Mouse (Mus musculus) kidney, postnatal 0 days (tissue): Measurements from ENCODE around the gene Prkn. TPM values are rescaled to one million over a fixed set of nuclear protein-coding genes. Genes with fewer than 3 reads are reported as not detected.

Experiments
- ATAC-seq: fragments of 200-750 bp; cut with Nextera tagmentation; replicated peaks from 2 replicates; pipeline ENCODE4 v1.8.0; 2017; ENCODE audit warnings: low read depth, moderate number of reproducible peaks, moderate TSS enrichment, moderate library complexity; ENCODE audit not compliant: low FRiP score
- DNase-seq: peaks from one replicate; pipeline ENCODE4 v3.0.0-alpha.2; 2016; ENCODE audit warnings: low spot score
- H3K27ac ChIP-seq: fragments of 300-500 bp; sonication (generic); 2 replicates; pipeline ENCODE4 v1.5.1; 2014; ENCODE audit warnings: mild to moderate bottlenecking
- H3K27me3 ChIP-seq: fragments of 300-500 bp; sonication (generic); 2 replicates; pipeline ENCODE4 v1.6.1; 2014; ENCODE audit warnings: low read length, mixed read lengths; ENCODE audit not compliant: insufficient read depth
- H3K36me3 ChIP-seq: fragments of 300-500 bp; sonication (generic); 2 replicates; pipeline ENCODE4 v1.6.1; 2014; ENCODE audit warnings: low read length, mixed read lengths; ENCODE audit not compliant: insufficient read depth
- H3K4me1 ChIP-seq: fragments of 300-500 bp; sonication (generic); replicated peaks from 2 replicates; pipeline ENCODE4 v1.6.1; 2014; ENCODE audit warnings: antibody characterized with exemption, low read length, mixed read lengths; ENCODE audit not compliant: insufficient read depth
- H3K4me2 ChIP-seq: fragments of 300-500 bp; sonication (generic); 2 replicates; pipeline ENCODE4 v1.6.1; 2014; ENCODE audit warnings: mild to moderate bottlenecking, low read length, moderate library complexity, mixed read lengths
- H3K4me3 ChIP-seq: fragments of 300-500 bp; sonication (generic); replicated peaks from 2 replicates; pipeline ENCODE4 v1.5.1; 2014; ENCODE audit warnings: low read depth, low read length
- H3K9ac ChIP-seq: fragments of 300-500 bp; sonication (generic); 2 replicates; pipeline ENCODE4 v1.6.1; 2014; ENCODE audit warnings: low read depth, low read length
- H3K9me3 ChIP-seq: fragments of 300-500 bp; sonication (generic); replicated peaks from 2 replicates; pipeline ENCODE4 v1.6.1; 2016; ENCODE audit warnings: low read length, inconsistent platforms, mixed read lengths
- CTCF ChIP-seq: IDR thresholded peaks from 2 replicates; pipeline ENCODE4 v1.5.1; 2016; ENCODE audit warnings: antibody characterized with exemption, low read depth, mild to moderate bottlenecking, moderate library complexity
- WGBS: fragments of 180-500 bp; shearing (Covaris S2); extraction: QIAGEN DNeasy Blood & Tissue Kit; methylation state at CpG from one replicate; pipeline ENCODE4 v1.1.7; 2014; 5-methylcytosine and 5-hydroxymethylcytosine counted together
- polyA plus RNA-seq: library from polyadenylated mRNA; unstranded; fragments of >200 nt; fragmentation: Nextera tagmentation; extraction: Ambion mirVana; gene quantifications from 2 replicates; pipeline ENCODE4 v1.2.1, GENCODE M21; 2015

The Prkn gene
- polyA plus RNA-seq, 1 experiment from 2014 or later, result 3.6 TPM

GRCm38 (mm10) chr17:11089361-11089760, 249.2 kb downstream of the Prkn start:
- H3K4me1 ChIP-seq, result no peaks in the 10 kb centered on the region
- H3K4me2 ChIP-seq, result no peak overlapping the region
- H3K36me3 ChIP-seq, result no peaks in the 10 kb centered on the region
- H3K9me3 ChIP-seq, result no peaks in the 10 kb centered on the region
- TF ChIP-seq CTCF, result no peak
- H3K9ac ChIP-seq, result no peak overlapping the region
- 72% methylated on average over 6 of the region's 6 CpGs for WGBS
- no peak overlapping the region for H3K27ac ChIP-seq
- DNase-seq (peak; percentile 38), ATAC-seq (no peak)
- no peak overlapping the region for H3K4me3 ChIP-seq
- no peaks in the 10 kb centered on the region for H3K27me3 ChIP-seq

- Histone ChIP-seq H3K9me3 (no peaks in the 10 kb centered on the region), H3K36me3 (no peaks in the 10 kb centered on the region), H3K27me3 (no peaks in the 10 kb centered on the region), H3K4me2 (no peak overlapping the region), H3K4me1 (no peaks in the 10 kb centered on the region), H3K27ac (no peak overlapping the region), H3K4me3 (no peak overlapping the region), H3K9ac (no peak overlapping the region)
- WGBS, result 39% methylated on average over 6 of the region's 6 CpGs
- ATAC-seq (0 out of 2 replicates have a peak, but pooled peaks have one; percentile 46), DNase-seq (no peak)
- no peak for TF ChIP-seq CTCF
Observed at GRCm38 (mm10) chr17:11092900-11093299, 252.7 kb downstream of the Prkn start.

GRCm38 (mm10) chr17:11093321-11093720, 253.1 kb downstream of the Prkn start:
- DNase-seq (no peak), ATAC-seq (0 out of 2 replicates have a peak, but pooled peaks have one; percentile 17)
- H3K9me3 ChIP-seq, result no peaks in the 10 kb centered on the region
- H3K36me3 ChIP-seq, result no peaks in the 10 kb centered on the region
- no peak overlapping the region for H3K4me2 ChIP-seq
- H3K27ac ChIP-seq, result no peak overlapping the region
- no peaks in the 10 kb centered on the region for H3K27me3 ChIP-seq
- H3K4me3 ChIP-seq, result no peak overlapping the region
- no peak overlapping the region for H3K9ac ChIP-seq
- H3K4me1 ChIP-seq, result no peaks in the 10 kb centered on the region
- WGBS, result 69% methylated on average over 3 of the region's 3 CpGs
- no peak for TF ChIP-seq CTCF

GRCm38 (mm10) chr17:11107007-11107406, 266.8 kb downstream of the Prkn start:
- no peak for TF ChIP-seq CTCF
- Histone ChIP-seq H3K4me3 (no peak overlapping the region), H3K4me2 (no peak overlapping the region), H3K9ac (no peak overlapping the region), H3K27me3 (no peaks in the 10 kb centered on the region), H3K9me3 (no peaks in the 10 kb centered on the region), H3K27ac (no peak overlapping the region), H3K4me1 (no peaks in the 10 kb centered on the region), H3K36me3 (no peaks in the 10 kb centered on the region)
- WGBS, result 86% methylated on average over 3 of the region's 3 CpGs
- no peak for ATAC-seq
- no peak for DNase-seq

GRCm38 (mm10) chr17:11107916-11108315, 267.7 kb downstream of the Prkn start:
- no peak overlapping the region for H3K27ac ChIP-seq
- no peak for DNase-seq
- TF ChIP-seq CTCF, result no peak
- WGBS, result 55% methylated on average over 2 of the region's 2 CpGs
- H3K4me1 ChIP-seq, result no peaks in the 10 kb centered on the region
- H3K36me3 ChIP-seq, result no peaks in the 10 kb centered on the region
- H3K4me3 ChIP-seq, result no peak overlapping the region
- no peak for ATAC-seq
- no peak overlapping the region for H3K4me2 ChIP-seq
- no peak overlapping the region for H3K9ac ChIP-seq
- H3K9me3 ChIP-seq, result no peaks in the 10 kb centered on the region
- H3K27me3 ChIP-seq, result no peaks in the 10 kb centered on the region

GRCm38 (mm10) chr17:11117508-11117907, 277.3 kb downstream of the Prkn start:
- WGBS, result 81% methylated on average over 10 of the region's 10 CpGs
- Histone ChIP-seq H3K4me3 (no peak overlapping the region), H3K27ac (no peak overlapping the region), H3K9me3 (no peaks in the 10 kb centered on the region), H3K4me2 (no peak overlapping the region), H3K9ac (no peak overlapping the region), H3K27me3 (no peaks in the 10 kb centered on the region), H3K4me1 (no peaks in the 10 kb centered on the region), H3K36me3 (no peaks in the 10 kb centered on the region)
- TF ChIP-seq CTCF, result no peak
- DNase-seq (no peak), ATAC-seq (no peak)

GRCm38 (mm10) chr17:11124048-11124447, 283.9 kb downstream of the Prkn start:
- Histone ChIP-seq H3K27ac (no peak overlapping the region), H3K9ac (no peak overlapping the region), H3K4me3 (no peak overlapping the region), H3K4me2 (no peak overlapping the region), H3K4me1 (no peaks in the 10 kb centered on the region), H3K27me3 (no peaks in the 10 kb centered on the region), H3K9me3 (no peaks in the 10 kb centered on the region), H3K36me3 (no peaks in the 10 kb centered on the region)
- ATAC-seq (no peak), DNase-seq (no peak)
- 44% methylated on average over 7 of the region's 7 CpGs for WGBS
- no peak for TF ChIP-seq CTCF
